Mouse (Mus musculus): ENCODE results near the gene Nifk.

Nifk gene

DNA sequence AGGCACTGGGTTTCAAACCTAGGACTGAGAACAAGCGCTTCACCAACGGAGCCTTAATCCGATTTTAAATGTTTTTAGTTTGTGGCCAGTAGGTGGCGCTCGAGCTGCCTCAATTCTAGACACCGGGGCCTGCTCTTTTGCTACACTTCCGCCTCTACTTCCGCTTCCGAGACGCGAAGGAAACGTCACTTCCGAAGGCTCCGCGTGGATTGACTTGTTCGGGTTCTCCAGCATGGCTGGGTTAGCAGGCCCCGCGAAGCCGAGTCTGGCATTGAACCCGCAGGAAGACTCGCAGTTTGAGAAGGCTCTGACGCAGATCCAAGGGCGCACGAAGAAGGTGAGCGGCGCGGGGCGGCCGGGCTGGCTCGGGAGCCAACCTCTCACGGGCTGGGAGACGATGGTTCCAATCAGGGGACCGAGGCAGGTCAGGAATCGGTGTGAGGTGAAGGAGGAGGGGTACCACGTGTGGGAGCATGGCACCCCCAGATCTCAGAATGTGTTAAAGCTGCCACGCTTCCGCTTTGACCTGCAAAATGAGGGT lies at the start of gene Nifk:
Gene Nifk, plus strand, starts transcription at position 179 of the 541 bp plus-strand sequence.
- peak; percentile 78 to 87 for DNase-seq (ENCODE audit: low read depth in 1 of 2, low spot score in 2 of 2)

DNA sequence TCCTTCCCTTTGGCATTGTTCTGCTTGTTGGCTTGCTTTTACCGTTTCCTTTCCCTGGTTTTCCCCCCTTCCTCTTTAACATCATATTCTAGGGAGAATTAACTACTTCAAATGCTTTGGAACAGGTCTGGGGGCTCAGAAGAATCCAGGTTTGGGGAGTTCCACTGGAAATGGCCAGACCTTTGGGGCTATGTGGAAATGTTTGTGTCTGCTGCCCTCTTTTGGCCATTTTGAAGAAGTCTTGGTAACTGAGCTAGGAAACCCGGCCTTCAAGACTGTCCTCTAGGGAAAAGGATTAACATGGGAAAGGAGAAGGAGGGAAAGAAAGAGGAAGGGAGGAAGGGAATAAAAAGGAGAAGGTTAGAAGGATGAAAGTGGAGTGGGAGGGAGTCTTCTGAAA lies 46.5 kb upstream of the Nifk start:
- DNase-seq (ENCODE audit: low read depth in 1 of 2, low spot score in 2 of 2), result no peak

DNA sequence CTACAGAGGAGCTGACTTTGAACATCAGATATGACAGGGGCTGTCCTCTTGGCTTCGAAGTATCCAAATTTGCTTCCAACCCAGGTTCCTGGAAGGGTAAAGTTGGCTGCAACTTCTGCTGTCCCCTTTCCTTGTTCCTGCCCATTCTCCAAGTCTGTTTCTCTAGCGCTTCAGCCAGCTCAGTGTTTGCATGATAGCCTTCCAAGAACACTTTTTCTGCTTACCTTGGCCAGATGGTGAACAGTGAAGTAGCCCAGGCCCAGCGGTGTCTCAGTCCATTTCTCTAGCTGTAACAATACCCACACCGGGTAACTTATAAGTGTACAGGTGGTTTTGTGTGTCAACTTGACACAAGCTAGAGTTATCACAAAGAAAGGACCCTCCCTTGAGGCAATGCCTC lies 29.3 kb upstream of the Nifk start:
- no peak for DNase-seq (ENCODE audit: low read depth in 1 of 2, low spot score in 2 of 2)

DNA sequence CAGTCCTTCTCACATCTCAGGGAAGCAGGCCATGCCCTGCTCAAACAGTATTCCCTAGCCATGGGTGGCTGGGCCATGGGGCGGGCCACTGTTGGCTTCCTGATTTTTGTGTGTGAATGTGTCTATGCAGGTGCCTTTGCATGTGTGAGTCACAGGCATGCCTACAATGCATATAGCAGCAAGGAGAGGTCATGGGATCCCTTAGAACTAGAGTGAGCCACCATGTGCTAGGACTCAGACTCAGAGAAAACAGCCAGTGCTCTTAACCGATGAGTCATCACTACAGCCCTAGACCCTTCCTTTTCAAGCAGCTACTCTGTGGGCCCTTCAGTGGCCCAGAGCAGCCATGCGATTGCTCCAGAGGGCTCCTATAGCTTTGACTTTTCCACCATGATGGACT lies 27.4 kb upstream of the Nifk start:
- no peak for DNase-seq (ENCODE audit: low read depth in 1 of 2, low spot score in 2 of 2)

DNA sequence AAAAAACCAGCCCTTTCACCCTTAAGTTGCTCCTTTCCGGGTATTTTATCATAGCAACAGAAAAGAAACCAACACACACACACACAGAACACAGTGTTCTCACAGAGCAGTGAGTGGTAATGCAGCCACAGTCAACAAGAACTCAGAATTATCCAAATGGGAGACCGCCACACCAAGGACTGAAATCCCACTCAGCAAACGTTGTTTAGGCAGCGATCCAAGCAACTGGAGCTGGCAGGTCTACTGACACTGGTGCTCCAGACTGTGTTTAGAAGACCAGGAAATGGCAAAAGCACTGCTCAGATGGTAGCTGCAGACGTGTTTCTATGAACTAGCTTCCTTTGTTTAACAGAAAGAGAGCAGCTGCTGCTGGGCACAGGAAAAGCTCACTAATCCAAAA lies 26.8 kb upstream of the Nifk start:
- no peak for DNase-seq (ENCODE audit: low read depth in 1 of 2, low spot score in 2 of 2)

DNA sequence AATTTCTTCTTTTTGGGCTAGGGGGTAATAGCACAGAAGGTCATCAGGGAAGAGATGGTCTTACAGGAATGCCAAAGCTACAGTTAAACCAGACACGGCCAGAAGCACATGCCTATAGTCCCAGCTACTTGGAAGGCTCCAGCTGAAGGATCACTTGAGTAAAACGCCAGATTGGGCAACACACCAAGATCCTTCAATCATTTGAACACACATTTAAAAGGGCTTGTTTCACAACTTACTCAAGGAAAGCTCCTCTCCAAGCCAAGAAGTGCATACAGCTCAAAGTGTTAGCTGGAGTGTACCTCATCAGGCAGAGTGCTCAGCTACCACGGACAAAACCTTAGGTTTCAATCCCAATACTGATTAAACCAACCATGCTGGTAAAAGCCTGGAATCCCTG lies 25.0 kb upstream of the Nifk start:
- DNase-seq (ENCODE audit: low read depth in 1 of 2, low spot score in 2 of 2), result no peak

DNA sequence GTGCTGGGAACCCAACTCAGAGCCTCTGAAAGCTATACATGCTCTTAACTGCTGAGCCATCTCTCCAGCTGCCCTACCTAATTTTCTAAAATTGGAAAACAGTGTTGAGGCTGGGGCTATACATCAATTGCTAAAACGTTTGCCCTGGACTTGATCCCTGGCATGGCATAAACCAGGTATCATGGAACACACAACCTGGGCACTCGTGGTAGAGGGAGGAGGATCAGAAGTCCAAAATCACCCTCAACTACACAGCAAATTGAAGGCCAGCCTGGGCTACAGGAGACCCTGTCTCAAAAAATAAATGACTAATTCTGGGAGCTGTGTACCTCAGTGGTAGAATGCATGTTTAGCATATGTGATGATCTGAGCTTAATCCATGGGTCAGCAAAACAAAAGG lies 23.9 kb upstream of the Nifk start:
- DNase-seq (ENCODE audit: low read depth in 1 of 2, low spot score in 2 of 2), result no peak

DNA sequence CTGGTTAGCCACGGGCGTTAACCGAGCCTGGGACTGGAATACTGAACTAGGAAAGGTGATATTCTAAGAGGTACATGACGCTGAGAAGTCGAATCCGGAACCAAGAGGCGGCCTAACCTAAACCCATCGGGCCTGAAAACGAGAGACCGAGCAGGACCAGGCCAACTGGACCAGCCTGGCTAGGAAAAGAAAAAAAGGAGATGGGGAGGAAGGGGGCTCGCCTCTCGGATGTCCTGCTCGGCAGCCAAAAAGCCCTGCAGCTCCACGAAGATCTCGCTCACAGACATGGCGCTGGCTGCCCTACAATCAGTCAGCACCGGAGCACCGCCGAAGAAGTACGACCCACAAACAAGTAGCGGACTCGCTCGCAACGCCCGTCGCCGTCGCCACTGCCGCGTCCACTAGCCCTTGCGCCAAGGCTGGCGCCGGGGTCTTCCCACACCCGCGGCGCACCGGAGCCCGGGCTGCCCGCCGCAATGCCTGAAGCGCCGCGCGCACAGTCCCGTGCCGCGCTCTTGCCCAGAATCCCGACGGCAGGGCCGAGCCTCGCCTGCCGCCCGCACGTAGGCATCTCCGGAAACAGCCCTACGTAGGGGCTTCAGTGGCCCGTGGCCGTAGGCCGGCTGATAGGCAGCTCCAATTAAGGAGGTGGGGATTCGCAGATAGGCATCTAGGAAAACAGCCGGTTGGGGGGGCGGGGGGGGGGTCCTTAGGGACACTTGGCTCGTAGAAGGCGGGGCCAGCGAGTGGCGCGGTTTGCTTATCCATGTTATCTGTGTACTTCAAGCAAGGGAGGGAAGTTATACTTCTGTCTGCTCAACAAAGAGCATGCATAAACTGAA lies 10.6 kb upstream of the Nifk start:
- peak; percentile 63 to 85 for DNase-seq (ENCODE audit: low read depth in 1 of 2, low spot score in 2 of 2)

DNA sequence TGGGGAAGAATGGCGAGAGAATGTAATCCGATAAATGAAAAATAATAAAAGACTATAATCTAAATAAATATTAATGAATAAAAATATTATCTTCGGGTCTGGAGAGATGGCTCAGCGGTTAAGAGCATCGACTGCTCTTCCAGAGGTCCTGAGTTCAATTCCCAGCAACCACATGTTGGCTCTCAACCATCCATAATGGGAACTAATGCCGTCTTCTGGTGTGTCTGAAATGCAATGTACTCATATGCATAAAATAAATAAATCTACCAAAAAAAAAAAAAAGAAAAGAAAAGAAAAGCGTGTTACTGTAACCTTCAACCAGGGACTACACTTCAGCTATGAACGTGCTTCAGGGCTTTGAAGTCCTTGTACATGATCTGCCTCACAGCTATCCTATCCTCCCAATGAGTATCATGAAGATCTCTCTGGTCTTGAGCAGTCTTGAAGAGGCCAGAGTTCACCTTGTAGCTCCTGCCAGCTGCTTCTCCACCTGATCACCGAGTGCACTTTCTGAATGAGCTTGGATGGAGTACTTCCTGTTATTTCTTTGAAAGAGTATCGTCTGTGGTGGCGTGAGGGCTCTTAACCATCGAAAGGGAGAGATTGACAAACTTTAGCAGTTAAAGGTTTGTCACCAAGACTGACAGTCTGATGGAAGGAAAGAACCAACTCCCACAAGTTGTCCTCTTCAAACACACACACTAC lies 9.9 kb upstream of the Nifk start, which contains the start of gene Tsn:
Gene Tsn, minus strand, starts transcription at position 118 of the 705 bp plus-strand sequence.
- no peak for DNase-seq (ENCODE audit: low read depth in 1 of 2, low spot score in 2 of 2)

DNA sequence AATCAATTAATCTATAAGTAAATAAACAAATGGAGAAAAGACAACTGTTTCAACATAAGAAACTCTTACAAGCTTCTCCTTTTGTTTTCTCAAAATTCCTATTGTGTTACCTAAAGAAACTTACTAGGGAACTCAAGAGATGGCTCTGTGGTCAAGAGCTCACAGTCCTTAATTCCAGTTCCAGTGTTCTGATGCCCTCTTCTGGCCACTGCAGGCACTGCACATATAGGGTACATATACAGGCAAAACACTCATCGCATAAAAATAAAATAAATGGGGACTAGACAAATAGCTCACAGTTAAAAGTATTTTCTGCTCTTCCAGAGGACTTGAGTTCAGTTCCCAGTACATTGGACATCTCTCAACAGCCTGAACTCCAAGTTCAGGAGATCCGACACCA lies 943 bp upstream of the Nifk start:
- DNase-seq (ENCODE audit: low read depth in 1 of 2, low spot score in 2 of 2), result peak; percentile 12 to 34

DNA sequence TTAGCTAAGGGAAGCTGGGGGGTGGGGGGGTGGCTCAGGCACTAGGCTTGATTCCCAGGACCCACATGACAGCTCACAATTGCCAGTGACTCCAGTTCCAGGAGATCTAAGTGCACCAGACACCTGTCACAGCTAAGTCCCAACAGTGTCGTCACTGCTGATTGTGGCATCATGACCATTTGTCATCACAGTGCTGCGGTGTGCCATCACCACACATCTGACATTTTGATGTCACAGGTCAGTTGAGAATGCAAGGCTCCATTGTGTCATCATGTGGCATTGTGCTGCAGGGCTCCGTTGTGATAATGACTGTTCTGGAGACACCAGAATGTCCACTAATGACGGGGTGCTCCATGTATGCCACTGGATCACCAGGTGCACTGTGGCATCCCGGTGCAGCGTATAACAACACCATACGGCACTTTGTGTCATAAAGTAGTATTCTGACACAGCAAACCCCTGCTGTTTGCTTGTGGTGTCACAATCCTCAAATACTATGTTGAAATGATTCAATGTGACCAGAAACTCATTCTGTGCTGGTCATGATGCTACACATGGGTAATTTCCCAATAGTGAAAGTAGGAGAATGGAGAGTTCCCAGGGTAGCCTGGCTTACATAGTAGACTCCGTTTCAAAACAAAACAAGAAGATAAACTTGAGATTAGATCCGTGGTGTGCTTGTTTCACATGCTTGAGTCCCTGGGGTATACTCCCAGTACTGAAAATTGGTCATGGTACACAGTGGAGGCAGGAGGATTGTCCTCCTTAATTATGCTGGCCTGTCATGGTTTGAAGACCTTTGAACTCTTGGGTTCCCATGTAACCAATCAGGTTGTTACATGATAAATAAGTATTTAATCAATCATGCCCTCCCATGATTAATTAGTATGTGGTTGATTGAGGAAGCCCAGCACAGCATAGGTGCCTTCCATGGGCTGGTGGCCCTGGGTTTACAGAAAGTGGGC lies 13.4 kb downstream of the Nifk start:
- peak in 1 of 2 experiments; percentile 30 for DNase-seq (ENCODE audit: low read depth in 1 of 2, low spot score in 2 of 2)

DNA sequence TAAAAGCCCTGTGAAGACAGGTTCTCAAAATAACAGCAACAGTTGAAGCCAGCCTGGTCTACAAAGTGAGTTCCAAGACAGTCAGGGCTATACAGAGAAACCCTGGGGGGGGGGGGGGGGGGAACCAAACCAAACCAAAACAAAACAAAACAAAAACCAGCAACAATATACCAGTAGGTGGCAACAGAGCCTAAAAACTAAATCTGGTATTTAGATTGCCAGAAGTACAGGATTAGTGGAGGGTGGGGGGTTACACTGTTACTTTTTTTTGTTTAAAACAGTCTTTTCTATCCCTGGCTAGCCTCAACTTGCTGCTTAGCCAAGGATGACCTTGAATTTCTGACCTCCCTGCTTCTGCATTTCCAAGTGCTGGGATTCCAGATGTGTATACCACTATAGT lies 14.2 kb downstream of the Nifk start:
- DNase-seq (ENCODE audit: low read depth in 1 of 2, low spot score in 2 of 2), result no peak

DNA sequence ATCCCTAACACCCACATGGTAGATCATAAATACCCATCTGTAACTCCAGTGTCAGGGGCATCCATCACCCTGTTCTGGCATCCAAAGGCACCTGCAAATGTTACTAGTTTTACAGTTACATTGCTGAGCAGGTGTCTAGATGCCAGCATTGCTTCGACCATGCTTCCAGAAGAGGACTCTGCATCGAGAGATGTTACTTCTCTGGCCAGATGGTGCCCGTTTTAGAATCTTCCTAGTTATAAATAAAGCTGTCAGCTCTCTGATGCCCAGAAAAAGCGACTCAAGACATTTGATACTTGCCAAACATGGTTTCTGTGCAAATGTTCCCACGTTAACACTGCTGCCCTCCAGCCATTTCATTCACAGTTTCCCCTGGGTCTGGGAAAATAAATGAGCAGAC lies 16.3 kb downstream of the Nifk start:
- no peak for DNase-seq (ENCODE audit: low read depth in 1 of 2, low spot score in 2 of 2)

DNA sequence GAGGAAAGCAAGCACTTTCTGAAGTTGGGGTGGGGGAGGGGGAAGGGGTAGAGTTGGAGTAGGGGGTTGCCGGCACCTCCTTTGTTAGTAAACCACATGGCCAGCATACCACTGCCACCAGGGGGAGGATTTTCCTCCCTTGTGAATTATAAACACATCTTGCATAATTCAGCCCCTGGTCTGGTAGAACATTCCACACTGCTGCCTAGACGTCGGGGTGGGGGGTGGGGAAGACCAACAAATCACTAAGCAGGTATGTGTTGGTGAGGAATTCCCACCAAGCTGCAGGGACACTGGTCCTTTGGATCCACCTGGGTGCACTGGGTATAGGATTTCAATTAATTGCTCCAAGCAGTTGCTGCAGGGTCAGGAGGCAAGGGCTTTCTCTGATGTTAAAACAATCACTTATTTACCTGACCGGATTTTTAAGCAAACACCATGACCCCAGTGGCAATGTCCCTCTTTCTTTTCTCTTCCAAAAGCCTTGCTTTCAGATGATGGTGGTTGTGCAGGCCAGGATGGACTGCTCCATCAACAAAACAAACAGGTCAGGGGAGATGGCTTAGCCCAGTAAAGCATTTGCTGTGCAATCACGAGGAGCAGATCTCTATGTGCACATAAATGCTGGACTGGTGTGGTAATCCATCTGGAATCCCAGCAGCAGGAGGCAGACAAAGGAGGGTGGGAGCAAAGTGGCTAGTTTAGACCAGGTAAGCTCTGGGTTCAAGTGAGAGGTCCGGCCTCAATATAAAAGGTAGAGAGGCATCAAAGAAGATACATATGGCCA lies 22.2 kb downstream of the Nifk start:
- no peak for DNase-seq (ENCODE audit: low read depth in 1 of 2, low spot score in 2 of 2)

DNA sequence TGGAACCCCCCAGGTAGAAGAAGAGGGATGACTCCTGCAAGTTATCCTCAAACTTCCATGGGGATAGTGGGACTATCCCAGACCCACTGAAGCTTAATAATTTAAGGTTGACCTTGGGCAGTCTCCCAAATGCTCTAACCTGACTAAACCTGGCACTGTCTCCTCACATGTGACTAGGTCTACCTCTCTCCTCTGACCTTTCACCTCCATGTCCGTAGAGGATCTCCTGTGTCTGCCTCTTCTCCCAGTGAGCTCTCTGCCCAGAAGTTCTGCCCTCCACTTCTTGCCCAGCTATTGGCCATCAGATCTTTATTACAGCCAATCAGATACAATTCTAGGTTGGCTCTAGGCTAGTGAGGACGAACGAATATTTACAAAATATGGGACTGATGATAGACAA lies 28.3 kb downstream of the Nifk start:
- DNase-seq (ENCODE audit: low read depth in 1 of 2, low spot score in 2 of 2), result no peak

DNA sequence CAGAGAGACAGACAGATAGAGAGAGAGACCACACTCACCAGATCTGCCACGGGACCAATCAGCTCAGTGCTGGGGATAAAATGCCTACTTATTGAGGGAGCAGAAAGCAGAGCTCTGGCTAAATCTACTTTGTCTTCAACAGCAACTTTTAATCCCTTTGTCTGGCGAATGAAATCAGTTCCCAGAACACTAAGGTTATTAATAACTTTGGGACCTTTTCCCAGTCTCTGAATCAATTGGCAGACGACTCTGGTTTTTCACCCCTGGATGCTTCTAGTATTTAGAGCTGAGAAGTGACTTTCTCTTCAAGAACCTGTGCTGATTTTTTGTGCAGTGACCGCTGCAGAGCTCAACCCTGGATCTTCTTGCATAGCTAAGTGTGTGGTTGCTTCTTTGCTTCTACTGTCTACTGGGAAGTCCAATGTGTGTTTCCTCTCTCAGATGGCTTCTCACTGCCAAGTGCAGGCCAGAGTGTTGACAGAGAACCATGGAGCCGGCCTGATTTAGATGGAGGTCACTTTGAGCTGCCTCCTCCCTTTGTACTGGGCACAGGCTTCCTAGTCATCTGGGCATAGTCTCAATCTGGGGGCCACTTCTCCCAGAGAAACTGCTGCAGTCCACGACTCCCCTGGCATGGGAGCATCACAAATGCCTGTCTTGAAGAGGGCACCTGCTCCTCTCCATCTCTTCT lies 37.6 kb downstream of the Nifk start:
- no peak for DNase-seq (ENCODE audit: low read depth in 1 of 2, low spot score in 2 of 2)

DNA sequence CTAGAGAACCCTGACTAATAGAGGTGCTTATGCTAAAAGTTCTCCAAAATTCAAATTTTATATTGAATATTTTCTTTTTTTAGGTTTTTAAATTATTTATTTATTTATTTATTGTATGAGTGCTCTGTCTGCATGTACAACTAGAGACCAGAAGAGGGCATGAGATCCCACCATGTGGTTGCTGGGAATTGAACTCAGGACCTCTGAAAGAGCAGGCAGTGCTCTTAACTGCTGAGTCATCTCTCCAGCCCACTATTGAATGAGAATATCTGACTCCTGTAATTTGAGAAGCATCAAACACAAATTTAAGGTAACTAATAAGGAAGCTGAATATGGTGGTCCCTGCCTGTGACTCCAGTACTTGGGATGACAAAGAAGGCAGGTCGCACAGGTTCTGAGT lies 46.3 kb downstream of the Nifk start:
- no peak for DNase-seq (ENCODE audit: low read depth in 1 of 2, low spot score in 2 of 2)

DNA sequence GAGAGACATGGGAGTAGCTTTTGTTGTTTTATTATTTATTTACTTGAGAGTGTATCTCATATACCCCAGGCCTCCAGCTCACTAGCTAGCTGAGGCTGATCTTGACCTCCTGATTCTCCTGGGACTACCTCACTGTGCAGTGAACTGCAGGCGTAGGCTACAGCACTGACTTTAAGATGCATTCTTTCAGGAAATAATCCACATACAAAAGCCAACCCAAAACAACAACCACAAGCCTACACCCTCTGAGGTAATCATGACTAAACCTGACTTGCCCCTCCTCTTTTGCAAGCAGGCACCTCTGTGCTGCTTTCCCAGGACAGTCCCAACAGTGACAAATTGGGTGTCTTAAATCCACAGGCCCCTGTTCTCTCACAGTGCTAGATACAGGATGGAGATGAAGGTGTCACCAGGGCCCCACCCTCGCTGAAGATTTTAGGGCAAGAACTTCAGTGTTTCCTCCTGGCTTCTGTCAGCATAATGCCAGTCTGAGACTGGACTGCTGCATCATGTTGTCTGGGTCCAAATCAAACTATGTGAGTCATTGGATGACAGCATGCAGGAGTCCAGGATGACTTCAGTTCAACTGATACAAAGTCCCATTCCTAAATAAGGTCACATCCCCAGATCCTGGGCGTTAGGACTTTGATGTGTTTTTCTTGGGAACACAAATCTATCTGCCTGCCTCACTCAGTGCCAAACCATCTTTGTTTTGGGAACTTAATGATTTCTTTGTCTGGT lies 47.3 kb downstream of the Nifk start:
- DNase-seq (ENCODE audit: low read depth in 1 of 2, low spot score in 2 of 2), result no peak

DNA sequence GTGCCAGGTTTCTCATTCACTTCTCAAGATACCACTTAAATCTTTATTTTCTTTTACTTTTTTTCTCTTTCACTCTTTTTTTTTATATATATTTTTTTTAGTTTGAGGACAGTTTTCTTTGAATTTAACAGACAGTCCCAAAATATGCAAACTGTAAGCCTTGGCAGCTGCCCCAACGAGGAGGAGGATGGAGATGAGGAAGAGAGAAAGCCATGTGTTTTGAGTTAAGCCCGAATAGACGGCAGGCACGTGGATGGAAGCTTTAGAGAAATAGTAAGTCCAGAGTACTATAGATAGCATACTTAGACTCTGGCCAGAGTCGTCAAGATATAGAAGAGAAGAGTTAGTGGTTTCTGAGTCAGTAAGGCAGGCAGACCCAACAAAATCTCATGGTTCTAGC lies 56.1 kb downstream of the Nifk start:
- DNase-seq (ENCODE audit: low read depth in 1 of 2, low spot score in 2 of 2), result no peak
